Mouse (Mus musculus) midbrain, embryonic 16.5 days (tissue): ENCODE measurements around the gene Setd3. TPM values are rescaled to one million over a fixed set of nuclear protein-coding genes. Genes with fewer than 3 reads are reported as not detected.

Experiments used
- ATAC-seq: fragments of 200-750 bp; cut with Nextera tagmentation; 2 replicates; pipeline ENCODE4 v1.8.0; 2017; ENCODE audit warnings: moderate TSS enrichment
- H3K27ac ChIP-seq: fragments of 300-500 bp; sonication (generic); 2 replicates; pipeline ENCODE4 v1.5.1; 2014; ENCODE audit warnings: mild to moderate bottlenecking, low read length, mixed read lengths
- H3K27me3 ChIP-seq: fragments of 300-500 bp; sonication (generic); 2 replicates; pipeline ENCODE4 v1.6.1; 2014; ENCODE audit warnings: low read depth, low read length, mixed read lengths; ENCODE audit not compliant: control insufficient read depth, insufficient read depth
- H3K36me3 ChIP-seq: fragments of 300-500 bp; sonication (generic); 2 replicates; pipeline ENCODE4 v1.6.1; 2014; ENCODE audit warnings: mild to moderate bottlenecking, low read length, moderate library complexity, mixed read lengths; ENCODE audit not compliant: control insufficient read depth, insufficient read depth
- H3K4me1 ChIP-seq: fragments of 300-500 bp; sonication (generic); 2 replicates; pipeline ENCODE4 v1.6.1; 2014; ENCODE audit warnings: mild to moderate bottlenecking, low read length, mixed read lengths; ENCODE audit not compliant: control insufficient read depth, insufficient read depth
- H3K4me2 ChIP-seq: fragments of 300-500 bp; sonication (generic); 2 replicates; pipeline ENCODE4 v1.6.1; 2014; ENCODE audit warnings: mild to moderate bottlenecking, low read length, mixed read lengths
- H3K4me3 ChIP-seq: fragments of 300-500 bp; sonication (generic); 2 replicates; pipeline ENCODE4 v1.5.1; 2014; ENCODE audit warnings: low read depth, mild to moderate bottlenecking, low read length, moderate library complexity, mixed read lengths
- H3K9ac ChIP-seq: fragments of 300-500 bp; sonication (generic); 2 replicates; pipeline ENCODE4 v1.6.1; 2014; ENCODE audit warnings: low read depth, low read length, mixed read lengths
- H3K9me3 ChIP-seq: fragments of 300-500 bp; sonication (generic); replicated peaks from 2 replicates; pipeline ENCODE4 v1.6.1; 2014; ENCODE audit warnings: mild to moderate bottlenecking, low read length, mixed read lengths; ENCODE audit not compliant: control insufficient read depth, poor library complexity, severe bottlenecking
- WGBS: fragments of 180-500 bp; shearing (Covaris S2); extraction: QIAGEN DNeasy Blood & Tissue Kit; methylation state at CpG from one replicate; pipeline ENCODE4 v1.1.7; 2014; 5-methylcytosine and 5-hydroxymethylcytosine counted together
- polyA plus RNA-seq: library from polyadenylated mRNA; unstranded; fragments of >200 nt; fragmentation: Nextera tagmentation; extraction: Ambion mirVana; gene quantifications from 2 replicates; pipeline ENCODE4 v1.2.1, GENCODE M21; 2015

Setd3 gene
- polyA plus RNA-seq, 1 experiment from 2014 or later, result 97.2 TPM

- H3K9ac ChIP-seq, result no peak overlapping the region
- H3K27me3 ChIP-seq, result no peaks in the 10 kb centered on the region
- no peak overlapping the region for H3K4me3 ChIP-seq
- no peak for ATAC-seq
- no peaks in the 10 kb centered on the region for H3K9me3 ChIP-seq
- no peak overlapping the region for H3K27ac ChIP-seq
- H3K4me1 ChIP-seq, result peaks cover 3% of the 10 kb centered on the region; the same call in 1 of the 2 replicates
- no peak overlapping the region for H3K4me2 ChIP-seq
- no peaks in the 10 kb centered on the region for H3K36me3 ChIP-seq
Observed at GRCm38 (mm10) chr12:108171336-108171735, 7.8 kb downstream of the Setd3 start.

GRCm38 (mm10) chr12:108170467-108170866 is 8.6 kb downstream of the Setd3 start:
- Histone ChIP-seq H3K4me3 (no peak overlapping the region), H3K9ac (no peak overlapping the region), H3K27ac (no peak overlapping the region), H3K4me1 (peaks cover 3% of the 10 kb centered on the region; the same call in 1 of the 2 replicates), H3K27me3 (no peaks in the 10 kb centered on the region), H3K9me3 (no peaks in the 10 kb centered on the region), H3K4me2 (no peak overlapping the region), H3K36me3 (no peaks in the 10 kb centered on the region)
- no peak for ATAC-seq
- 99% methylated on average over 3 of the region's 3 CpGs for WGBS

- Histone ChIP-seq H3K27me3 (no peaks in the 10 kb centered on the region), H3K9ac (no peak overlapping the region), H3K27ac (no peak overlapping the region), H3K9me3 (no peaks in the 10 kb centered on the region), H3K36me3 (no peaks in the 10 kb centered on the region), H3K4me2 (no peak overlapping the region), H3K4me3 (no peak overlapping the region), H3K4me1 (peaks cover 3% of the 10 kb centered on the region; the same call in 1 of the 2 replicates)
- no peak for ATAC-seq
- WGBS, result 83% methylated on average over 3 of the region's 3 CpGs
Observed at GRCm38 (mm10) chr12:108168909-108169308, 10.2 kb downstream of the Setd3 start.

- Histone ChIP-seq H3K36me3 (peaks cover 10% of the 10 kb centered on the region; the same call in 1 of the 2 replicates), H3K9ac (no peak overlapping the region), H3K27me3 (no peaks in the 10 kb centered on the region), H3K4me2 (no peak overlapping the region), H3K4me1 (no peaks in the 10 kb centered on the region), H3K4me3 (no peak overlapping the region), H3K27ac (no peak overlapping the region), H3K9me3 (no peaks in the 10 kb centered on the region)
- ATAC-seq, result no peak
- WGBS, result 75% methylated on average over 3 of the region's 3 CpGs
Observed at GRCm38 (mm10) chr12:108163706-108164105, 15.4 kb downstream of the Setd3 start.

- no peak overlapping the region for H3K4me3 ChIP-seq
- H3K27ac ChIP-seq, result no peak overlapping the region
- H3K4me1 ChIP-seq, result no peaks in the 10 kb centered on the region
- no peaks in the 10 kb centered on the region for H3K9me3 ChIP-seq
- H3K9ac ChIP-seq, result no peak overlapping the region
- H3K4me2 ChIP-seq, result no peak overlapping the region
- no peaks in the 10 kb centered on the region for H3K27me3 ChIP-seq
- ATAC-seq, result no peak
- H3K36me3 ChIP-seq, result peaks cover 13% of the 10 kb centered on the region
- WGBS, result 92% methylated on average over 1 of the region's 1 CpGs
Observed at GRCm38 (mm10) chr12:108162036-108162435, 17.1 kb downstream of the Setd3 start.

- Histone ChIP-seq H3K4me3 (no peak overlapping the region), H3K9ac (no peak overlapping the region), H3K4me2 (no peak overlapping the region), H3K36me3 (peaks cover 13% of the 10 kb centered on the region), H3K27ac (no peak overlapping the region), H3K9me3 (no peaks in the 10 kb centered on the region), H3K4me1 (no peaks in the 10 kb centered on the region), H3K27me3 (no peaks in the 10 kb centered on the region)
- no peak for ATAC-seq
Observed at GRCm38 (mm10) chr12:108159863-108160262, 19.3 kb downstream of the Setd3 start.

GRCm38 (mm10) chr12:108152743-108153142 is 26.4 kb downstream of the Setd3 start:
- no peak overlapping the region for H3K4me2 ChIP-seq
- ATAC-seq, result no peak
- no peak overlapping the region for H3K27ac ChIP-seq
- no peaks in the 10 kb centered on the region for H3K27me3 ChIP-seq
- no peaks in the 10 kb centered on the region for H3K4me1 ChIP-seq
- WGBS, result 96% methylated on average over 2 of the region's 2 CpGs
- H3K4me3 ChIP-seq, result no peak overlapping the region
- H3K9me3 ChIP-seq, result no peaks in the 10 kb centered on the region
- no peak overlapping the region for H3K9ac ChIP-seq
- H3K36me3 ChIP-seq, result peaks cover 5% of the 10 kb centered on the region; the same call in 1 of the 2 replicates

GRCm38 (mm10) chr12:108149764-108150163 is 29.4 kb downstream of the Setd3 start:
- no peaks in the 10 kb centered on the region for H3K9me3 ChIP-seq
- no peak overlapping the region for H3K27ac ChIP-seq
- H3K36me3 ChIP-seq, result peaks cover 4% of the 10 kb centered on the region; the same call in 1 of the 2 replicates
- no peaks in the 10 kb centered on the region for H3K4me1 ChIP-seq
- H3K27me3 ChIP-seq, result no peaks in the 10 kb centered on the region
- no peak overlapping the region for H3K4me2 ChIP-seq
- WGBS, result 82% methylated on average over 3 of the region's 3 CpGs
- no peak for ATAC-seq
- no peak overlapping the region for H3K4me3 ChIP-seq
- H3K9ac ChIP-seq, result no peak overlapping the region

GRCm38 (mm10) chr12:108145198-108145597 is 33.9 kb downstream of the Setd3 start:
- H3K27ac ChIP-seq, result no peak overlapping the region
- ATAC-seq, result no peak
- no peak overlapping the region for H3K4me2 ChIP-seq
- H3K36me3 ChIP-seq, result peaks cover 4% of the 10 kb centered on the region; the same call in 1 of the 2 replicates
- H3K4me3 ChIP-seq, result no peak overlapping the region
- H3K27me3 ChIP-seq, result no peaks in the 10 kb centered on the region
- no peaks in the 10 kb centered on the region for H3K9me3 ChIP-seq
- no peak overlapping the region for H3K9ac ChIP-seq
- H3K4me1 ChIP-seq, result no peaks in the 10 kb centered on the region
- WGBS, result 92% methylated on average over 3 of the region's 3 CpGs
